Mouse (Mus musculus) neural tube, embryonic 14.5 days (tissue): ENCODE measurements at regions not wholly inside any gene's neighbourhood (a gene's known extent, or its start where the extent isn't known, plus 50 kb on each side); places are given as distances from the start of the nearest gene placed in this dataset.
"Not testable (repeated sequence)": the region's sequence is repeated elsewhere in the genome, so short reads cannot be mapped to it uniquely, and the experiment has no call there.

ENCODE experiments used
- ATAC-seq: fragments of 200-750 bp; cut with Nextera tagmentation; 2 replicates; pipeline ENCODE4 v1.8.0; 2017; ENCODE audit warnings: low read depth, mild to moderate bottlenecking, moderate TSS enrichment, moderate library complexity
- H3K27ac ChIP-seq: fragments of 300-500 bp; sonication (generic); 2 replicates; pipeline ENCODE4 v1.5.1; 2014; ENCODE audit warnings: low read depth, mild to moderate bottlenecking, control low read depth, low read length, moderate library complexity, mixed read lengths
- H3K27me3 ChIP-seq: fragments of 300-500 bp; sonication (generic); 2 replicates; pipeline ENCODE4 v1.6.1; 2014; ENCODE audit warnings: low read length; ENCODE audit not compliant: control insufficient read depth, insufficient read depth
- H3K36me3 ChIP-seq: fragments of 300-500 bp; sonication (generic); 2 replicates; pipeline ENCODE4 v1.6.1; 2014; ENCODE audit warnings: low read length, mixed read lengths; ENCODE audit not compliant: control insufficient read depth, insufficient read depth
- H3K4me1 ChIP-seq: fragments of 300-500 bp; sonication (generic); 2 replicates; pipeline ENCODE4 v1.6.1; 2014; ENCODE audit warnings: low read length; ENCODE audit not compliant: control insufficient read depth, insufficient read depth
- H3K4me2 ChIP-seq: fragments of 300-500 bp; sonication (generic); 2 replicates; pipeline ENCODE4 v1.6.1; 2014; ENCODE audit warnings: mild to moderate bottlenecking, low read depth, low read length, control low read depth
- H3K4me3 ChIP-seq: fragments of 300-500 bp; sonication (generic); 2 replicates; pipeline ENCODE4 v1.5.1; 2014; ENCODE audit warnings: low read depth, low read length, control low read depth, mixed read lengths
- H3K9ac ChIP-seq: fragments of 300-500 bp; sonication (generic); replicated peaks from 2 replicates; pipeline ENCODE4 v1.6.1; 2014; ENCODE audit warnings: low read depth, mild to moderate bottlenecking, control low read depth, low read length, mixed read lengths
- H3K9me3 ChIP-seq: fragments of 300-500 bp; sonication (generic); 2 replicates; pipeline ENCODE4 v1.6.1; 2016; ENCODE audit warnings: low read length; ENCODE audit not compliant: control insufficient read depth
- WGBS: fragments of 180-500 bp; shearing (Covaris S2); extraction: QIAGEN DNeasy Blood & Tissue Kit; methylation state at CpG from one replicate; pipeline ENCODE4 v1.1.7; 2014; 5-methylcytosine and 5-hydroxymethylcytosine counted together

DNA sequence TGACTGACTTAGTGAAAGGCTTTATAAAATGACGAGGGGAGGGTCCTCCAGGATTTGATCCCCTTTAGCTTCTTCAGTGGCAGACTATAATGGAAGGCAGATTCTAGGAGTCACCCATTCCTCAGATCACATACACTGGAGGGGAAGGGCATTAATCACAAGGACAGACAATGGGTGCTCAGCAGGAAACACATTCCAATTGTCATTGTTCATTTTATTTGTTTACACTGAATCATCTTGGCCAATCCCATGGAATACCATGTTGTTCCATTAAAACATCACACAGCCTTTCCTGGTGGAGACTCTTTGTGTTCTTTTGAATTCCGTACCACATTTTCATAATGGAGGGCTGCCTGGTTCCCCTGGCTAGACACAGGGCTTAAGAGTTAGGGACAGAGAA lies 368.5 kb downstream of the Sec16b start:
- Histone ChIP-seq H3K4me2 (no peak overlapping the region), H3K27me3 (no peaks in the 10 kb centered on the region), H3K27ac (no peak overlapping the region), H3K4me1 (no peaks in the 10 kb centered on the region), H3K9ac (no peak overlapping the region), H3K9me3 (no peaks in the 10 kb centered on the region), H3K36me3 (no peaks in the 10 kb centered on the region), H3K4me3 (no peak overlapping the region)
- ATAC-seq, result no peak
- WGBS, result 59% methylated on average over 2 of the region's 2 CpGs

DNA sequence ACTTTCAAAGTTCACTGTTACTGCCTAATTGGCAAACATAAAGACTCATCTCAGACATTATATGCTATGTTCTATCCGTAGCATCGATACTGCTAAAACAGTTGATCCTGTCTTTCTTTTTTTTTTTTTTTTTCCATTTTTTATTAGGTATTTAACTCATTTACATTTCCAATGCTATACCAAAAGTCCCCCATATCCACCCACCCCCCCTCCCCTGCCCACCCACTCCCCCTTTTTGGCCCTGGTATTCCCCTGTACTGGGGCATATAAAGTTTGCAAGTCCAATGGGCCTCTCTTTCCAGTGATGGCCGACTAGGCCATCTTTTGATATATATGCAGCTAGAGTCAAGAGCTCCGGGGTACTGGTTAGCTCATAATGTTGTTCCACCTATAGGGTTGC lies 370.6 kb downstream of the Sec16b start:
- H3K27ac ChIP-seq, H3K9me3 ChIP-seq, H3K27me3 ChIP-seq, H3K4me2 ChIP-seq, H3K4me1 ChIP-seq, ATAC-seq, H3K9ac ChIP-seq, H3K4me3 ChIP-seq, H3K36me3 ChIP-seq: not testable (repeated sequence)
- WGBS, result 93% methylated on average over 2 of the region's 4 CpGs

DNA sequence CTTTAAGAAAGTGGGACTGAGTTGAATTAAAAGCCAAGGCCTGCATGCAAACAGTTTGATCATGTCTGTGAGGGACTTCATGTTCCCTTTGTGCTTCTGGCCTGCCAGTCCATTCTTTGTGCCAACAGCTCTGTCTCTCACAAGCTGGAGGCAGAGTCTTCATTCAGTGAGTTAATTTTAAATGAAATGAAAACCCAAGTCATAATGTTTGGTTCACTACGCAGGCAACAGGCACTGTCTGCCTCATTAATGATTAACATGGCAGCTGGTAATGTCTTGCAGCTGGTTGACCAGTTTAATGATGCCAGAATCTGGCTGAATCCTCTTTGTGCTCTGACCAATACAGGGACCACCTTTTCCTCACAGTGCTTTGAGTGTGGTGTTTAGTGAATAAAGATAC lies 380.6 kb downstream of the Sec16b start:
- H3K4me1 ChIP-seq, result no peaks in the 10 kb centered on the region
- H3K4me3 ChIP-seq, result no peak overlapping the region
- H3K36me3 ChIP-seq, result no peaks in the 10 kb centered on the region
- H3K9ac ChIP-seq, result no peak overlapping the region
- no peak for ATAC-seq
- no peaks in the 10 kb centered on the region for H3K27me3 ChIP-seq
- no peak overlapping the region for H3K4me2 ChIP-seq
- H3K9me3 ChIP-seq, result no peaks in the 10 kb centered on the region
- 11% methylated on average over 1 of the region's 1 CpGs for WGBS
- H3K27ac ChIP-seq, result no peak overlapping the region

DNA sequence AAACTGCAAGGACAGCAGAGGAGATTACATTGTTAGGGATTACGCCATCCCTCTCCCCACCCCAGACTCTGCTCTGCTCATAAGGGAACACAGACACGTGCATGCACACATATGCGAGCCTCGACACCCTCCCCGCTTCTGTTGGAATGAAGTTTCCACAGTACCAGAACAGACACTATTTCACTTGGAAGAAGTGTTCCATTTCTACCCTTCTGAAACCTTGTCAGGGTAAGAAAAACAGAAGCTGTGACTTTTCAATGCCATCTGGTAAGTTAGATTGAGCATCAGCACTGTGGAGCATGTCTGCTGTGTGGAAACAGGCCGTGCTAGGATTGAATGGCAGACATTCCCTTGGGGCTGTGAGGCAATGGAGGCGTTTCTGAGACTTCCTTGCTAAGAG lies 382.0 kb downstream of the Sec16b start:
- 83% methylated on average over 7 of the region's 7 CpGs for WGBS
- Histone ChIP-seq H3K36me3 (no peaks in the 10 kb centered on the region), H3K9ac (no peak overlapping the region), H3K4me2 (no peak overlapping the region), H3K27me3 (no peaks in the 10 kb centered on the region), H3K27ac (no peak overlapping the region), H3K9me3 (no peaks in the 10 kb centered on the region), H3K4me3 (no peak overlapping the region), H3K4me1 (no peaks in the 10 kb centered on the region)
- ATAC-seq, result no peak

DNA sequence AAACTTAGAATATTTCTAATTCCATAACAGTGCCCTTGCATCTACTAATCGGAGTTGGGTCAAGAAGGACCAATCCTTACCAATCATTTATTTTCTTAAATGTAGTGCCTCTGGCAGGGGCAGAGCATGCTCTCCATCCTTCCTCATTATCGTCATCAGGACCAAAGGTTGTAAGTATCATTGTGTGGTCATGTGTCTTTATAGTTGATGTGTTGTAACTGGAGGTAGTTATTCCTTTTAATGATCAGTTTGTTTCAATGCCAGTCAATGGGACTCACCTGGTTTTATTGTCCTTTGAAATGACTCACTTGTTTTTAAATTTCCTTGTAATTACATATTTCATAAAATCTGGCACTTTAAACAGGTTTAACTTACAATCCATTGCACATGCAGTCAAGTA lies 399.6 kb downstream of the Sec16b start:
- Histone ChIP-seq H3K4me1 (no peaks in the 10 kb centered on the region), H3K9ac (no peak overlapping the region), H3K36me3 (no peaks in the 10 kb centered on the region), H3K27ac (no peak overlapping the region), H3K4me3 (no peak overlapping the region), H3K4me2 (no peak overlapping the region), H3K9me3 (no peaks in the 10 kb centered on the region), H3K27me3 (no peaks in the 10 kb centered on the region)
- ATAC-seq, result no peak
- 94% methylated on average over 2 of the region's 2 CpGs for WGBS

GRCm38 (mm10) chr1:157937800-157938348 lies 418.3 kb downstream of the Brinp2 start:
- Histone ChIP-seq H3K9ac (no peak overlapping the region), H3K36me3 (no peaks in the 10 kb centered on the region), H3K4me3 (no peak overlapping the region), H3K27me3 (no peaks in the 10 kb centered on the region), H3K4me1 (0 out of 2 replicates have a peak, but pooled peaks cover 2% of the 10 kb centered on the region), H3K9me3 (no peaks in the 10 kb centered on the region), H3K4me2 (no peak overlapping the region), H3K27ac (no peak overlapping the region)
- 0 out of 2 replicates have a peak, but pooled peaks have one; percentile 17 for ATAC-seq
- WGBS, result 32% methylated on average over 1 of the region's 1 CpGs

- Histone ChIP-seq H3K36me3 (no peaks in the 10 kb centered on the region), H3K4me2 (no peak overlapping the region), H3K27ac (no peak overlapping the region), H3K27me3 (no peaks in the 10 kb centered on the region), H3K9me3 (no peaks in the 10 kb centered on the region), H3K4me1 (0 out of 2 replicates have a peak, but pooled peaks cover 2% of the 10 kb centered on the region), H3K9ac (no peak overlapping the region), H3K4me3 (no peak overlapping the region)
- 79% methylated on average over 1 of the region's 1 CpGs for WGBS
- no peak for ATAC-seq
Observed at GRCm38 (mm10) chr1:157939516-157939915, 416.6 kb downstream of the Brinp2 start.

- no peak overlapping the region for H3K27ac ChIP-seq
- peak; percentile 38; the same call in 1 of the 2 replicates for ATAC-seq
- H3K36me3 ChIP-seq, result no peaks in the 10 kb centered on the region
- no peak overlapping the region for H3K4me3 ChIP-seq
- H3K9ac ChIP-seq, result no peak overlapping the region
- 10% methylated on average over 3 of the region's 3 CpGs for WGBS
- H3K27me3 ChIP-seq, result no peaks in the 10 kb centered on the region
- no peaks in the 10 kb centered on the region for H3K9me3 ChIP-seq
- no peak overlapping the region for H3K4me2 ChIP-seq
- 0 out of 2 replicates have a peak, but pooled peaks cover 2% of the 10 kb centered on the region for H3K4me1 ChIP-seq
Observed at GRCm38 (mm10) chr1:157940331-157940758, 415.8 kb downstream of the Brinp2 start.

GRCm38 (mm10) chr1:157957506-157957905 lies 398.6 kb downstream of the Brinp2 start:
- ATAC-seq, result no peak
- H3K27ac ChIP-seq, result no peak overlapping the region
- WGBS, result 61% methylated on average over 4 of the region's 4 CpGs

More at GRCm38 (mm10) chr1:157957506-157957905, 398.6 kb downstream of the Brinp2 start:
- Histone ChIP-seq H3K36me3 (no peaks in the 10 kb centered on the region), H3K4me2 (no peak overlapping the region), H3K9ac (no peak overlapping the region), H3K4me1 (no peaks in the 10 kb centered on the region), H3K4me3 (no peak overlapping the region), H3K27me3 (no peaks in the 10 kb centered on the region), H3K9me3 (no peaks in the 10 kb centered on the region)
